Mouse (Mus musculus) c-Kit-positive CD71-positive TER-119-positive erythroid progenitor cells, embryonic 14.5 days (primary cell): ENCODE results near the gene Naalad2.
"Not testable (repeated sequence)": the region's sequence is repeated elsewhere in the genome, so short reads cannot be mapped to it uniquely, and the experiment has no call there.

ENCODE experiments used
- DNase-seq: peaks from one replicate; pipeline ENCODE4 v3.0.0-alpha.2; 2013; ENCODE audit warnings: low spot score

The Naalad2 gene

DNA sequence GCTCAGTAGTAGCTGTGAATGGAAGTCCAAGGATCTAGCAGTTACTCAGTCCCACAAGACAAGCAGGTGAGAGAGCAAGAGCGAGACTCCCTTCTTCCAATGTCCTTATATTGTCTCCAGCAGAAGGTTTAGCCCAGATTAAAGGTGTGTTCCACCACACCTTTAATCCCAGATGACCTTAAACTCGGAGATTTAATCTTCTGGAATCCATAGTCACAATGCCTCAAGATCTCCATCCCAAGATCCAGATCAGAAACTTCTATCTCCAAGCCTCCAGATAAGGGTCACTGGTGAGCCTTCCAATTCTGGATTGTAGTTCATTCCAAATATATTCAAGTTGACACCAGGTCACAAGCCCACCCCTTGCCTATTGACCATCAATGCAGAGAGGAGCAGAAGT lies at the start of gene Naalad2:
TSS of gene Naalad2 (minus strand) at position 101 of the 400 bp plus-strand sequence.
- not testable (repeated sequence) for DNase-seq

DNA sequence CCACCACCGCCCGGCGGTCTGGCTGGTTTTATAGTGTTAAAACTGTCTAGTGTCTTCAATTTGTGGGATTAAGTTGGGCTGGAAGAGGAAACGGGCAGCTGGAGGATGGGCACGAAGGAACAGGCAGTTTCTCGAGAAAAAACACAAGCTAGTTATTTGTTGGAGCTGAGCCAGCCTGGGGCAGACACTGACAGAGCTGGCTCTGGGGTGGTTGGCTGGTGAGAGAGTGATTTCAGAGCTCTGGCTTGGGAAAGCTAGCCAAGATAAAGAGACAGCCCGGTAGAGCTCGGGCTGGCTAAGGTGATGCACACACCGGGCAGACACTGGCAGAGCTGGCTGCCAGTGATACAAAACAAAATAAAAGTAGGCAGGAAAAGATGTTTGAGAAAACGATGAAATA lies 28.9 kb upstream of the Naalad2 start:
- DNase-seq, result no peak

DNA sequence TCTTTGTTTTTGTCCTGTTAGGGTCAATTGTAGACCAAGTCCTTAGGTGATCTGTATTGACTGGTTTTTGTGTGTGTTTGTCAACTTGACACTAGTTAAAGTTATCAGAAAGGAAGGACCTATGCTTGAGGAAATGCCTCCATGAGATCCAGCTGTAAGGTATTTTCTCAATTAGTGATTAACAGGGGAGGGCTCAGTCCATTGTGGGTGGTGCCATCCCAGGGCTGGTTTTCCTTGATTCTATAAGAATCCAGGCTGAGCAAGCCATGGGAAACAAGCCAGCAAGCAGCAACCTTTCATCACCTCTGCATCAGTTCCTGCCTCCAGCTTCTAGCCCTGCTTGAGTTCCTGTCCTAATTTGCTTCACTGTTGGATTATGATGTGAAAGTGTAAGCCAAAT lies 27.6 kb upstream of the Naalad2 start, which contains the start of gene Mbd3l2:
TSS of gene Mbd3l2 (plus strand) at position 301 of the 400 bp plus-strand sequence.
- DNase-seq, result no peak

DNA sequence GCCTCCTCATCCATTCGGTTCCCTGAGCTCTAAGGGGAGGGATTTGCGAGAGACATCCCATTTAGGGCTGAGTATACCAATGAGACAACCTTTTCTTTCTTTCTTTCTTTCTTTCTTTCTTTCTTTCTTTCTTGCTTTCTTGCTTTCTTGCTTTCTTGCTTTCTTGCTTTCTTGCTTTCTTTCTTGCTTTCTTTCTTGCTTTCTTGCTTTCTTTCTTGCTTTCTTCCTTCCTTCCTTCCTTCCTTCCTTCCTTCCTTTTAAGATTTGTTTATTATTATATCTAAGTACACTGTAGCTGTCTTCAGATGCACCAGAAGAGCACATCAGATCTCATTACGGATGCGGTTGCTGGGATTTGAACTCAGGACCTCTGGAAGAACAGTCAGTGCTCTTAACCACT lies 9.6 kb upstream of the Naalad2 start:
- DNase-seq, result not testable (repeated sequence)

DNA sequence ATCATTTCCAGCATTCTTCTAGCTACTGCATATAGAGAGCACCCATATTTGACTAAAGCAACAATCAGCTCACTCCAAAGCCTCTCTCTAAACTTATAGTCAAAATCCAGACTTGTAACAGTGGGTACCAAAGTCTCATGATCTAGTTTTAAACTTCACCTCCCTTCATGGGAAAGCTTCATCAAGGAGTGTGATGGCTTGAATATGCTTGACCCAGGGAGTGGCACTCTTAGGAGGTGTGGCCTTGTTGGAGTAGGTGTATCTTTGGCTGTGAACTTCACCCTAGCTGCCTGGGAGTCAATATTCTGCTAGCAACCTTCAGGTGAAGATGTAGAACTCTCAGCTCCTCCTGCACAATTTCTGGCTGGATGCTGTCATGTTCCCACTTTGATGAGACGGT lies 1.3 kb upstream of the Naalad2 start, which contains the start of gene Ubtfl1:
TSS of gene Ubtfl1 (plus strand) at position 301 of the 400 bp plus-strand sequence.
- DNase-seq, result no peak

DNA sequence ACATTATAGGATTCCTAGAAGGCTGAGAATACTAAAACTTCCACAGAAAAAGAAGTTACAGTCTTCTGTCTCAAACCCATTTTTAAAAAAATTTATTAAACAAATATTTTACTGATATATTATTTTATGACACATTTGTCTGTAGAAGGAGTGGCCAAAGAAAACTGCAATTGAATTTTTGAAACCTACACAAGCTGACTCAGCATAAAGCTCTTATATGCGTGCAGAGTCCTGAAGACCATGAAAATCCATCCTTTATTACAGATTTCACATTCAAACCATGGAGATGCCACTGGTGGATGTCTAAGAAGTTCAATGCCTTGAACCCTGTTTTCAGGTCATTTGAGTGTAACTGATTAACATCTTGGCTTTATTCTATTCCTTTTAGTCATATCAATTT lies 3.2 kb downstream of the Naalad2 start:
- no peak for DNase-seq

DNA sequence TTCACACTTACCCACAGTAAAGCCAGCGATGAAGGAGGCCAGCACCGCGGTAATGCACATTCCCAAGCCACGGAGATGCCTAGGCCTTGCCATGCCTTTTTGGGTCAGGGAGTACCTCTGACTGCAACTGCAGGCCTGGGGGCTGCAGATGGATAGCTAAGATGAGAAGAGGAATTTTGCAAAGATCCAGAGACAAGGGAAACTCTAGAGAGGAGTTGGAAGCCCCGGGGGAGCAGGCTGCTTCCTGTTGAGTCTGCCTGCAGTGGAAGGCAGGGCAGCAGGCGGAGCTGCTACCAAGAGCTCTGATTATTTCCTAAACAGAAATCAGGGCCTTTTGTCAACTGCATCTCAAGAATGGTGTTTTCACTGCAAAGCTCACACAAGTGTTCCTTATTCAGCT lies 17.0 kb downstream of the Naalad2 start:
- no peak for DNase-seq

DNA sequence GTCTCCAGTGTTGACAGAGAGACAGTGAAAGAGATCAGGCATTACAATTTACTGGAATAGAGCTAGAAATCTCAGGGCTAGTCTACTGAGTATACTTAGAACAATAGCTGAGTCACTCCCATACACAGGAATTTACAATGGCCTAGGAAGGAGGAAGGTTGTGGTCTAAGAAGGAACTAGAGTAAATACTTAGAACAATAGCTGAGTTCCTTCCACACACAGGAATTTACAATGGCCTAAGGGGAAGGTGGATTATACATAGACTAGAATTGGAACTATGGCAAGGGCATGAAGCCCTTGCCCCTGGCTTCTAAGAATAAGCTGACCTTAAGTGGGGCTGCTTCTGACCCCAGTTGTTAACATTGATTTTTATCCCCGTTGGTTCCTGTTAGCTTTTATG lies 29.8 kb downstream of the Naalad2 start:
- DNase-seq, result not testable (repeated sequence)

DNA sequence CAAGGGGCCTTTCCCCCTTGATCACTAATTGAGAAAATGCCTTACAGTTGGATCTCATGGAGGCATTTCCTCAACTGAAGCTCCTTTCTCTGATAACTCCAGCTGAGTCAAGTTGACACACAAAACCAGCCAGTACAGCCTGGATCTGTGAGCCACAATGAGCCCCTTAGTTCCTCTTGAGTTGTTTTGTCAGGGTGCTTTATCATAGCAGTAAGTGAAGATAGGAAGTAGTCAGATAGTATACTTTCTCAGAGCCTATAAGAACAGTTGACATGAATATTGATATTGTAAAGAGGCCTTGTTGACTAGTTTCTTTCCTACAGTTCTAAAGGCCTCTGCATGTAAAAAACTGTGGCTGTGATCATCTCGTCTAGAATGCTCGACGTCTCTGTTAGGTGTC lies 82.8 kb downstream of the Naalad2 start:
- no peak for DNase-seq

DNA sequence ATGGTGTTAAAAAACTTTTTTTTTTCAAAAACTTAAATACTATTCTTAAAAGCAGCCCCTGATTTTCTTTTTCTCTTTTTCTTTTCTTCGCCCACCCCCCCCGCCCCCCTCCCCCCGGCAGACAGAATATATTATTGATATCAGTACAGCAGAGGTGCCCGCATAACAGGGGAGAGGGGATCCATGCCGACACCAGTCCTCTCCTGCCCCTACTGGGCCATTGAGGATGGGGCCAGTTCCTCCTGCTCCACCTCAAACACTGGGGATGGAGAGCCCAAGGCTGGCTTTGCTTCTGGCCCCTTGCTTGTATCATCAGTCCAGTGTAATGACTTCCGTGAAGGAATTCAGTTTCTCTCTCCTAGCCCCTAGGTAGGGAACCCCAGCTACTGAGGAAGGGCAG lies 104.5 kb downstream of the Naalad2 start:
- no peak for DNase-seq

DNA sequence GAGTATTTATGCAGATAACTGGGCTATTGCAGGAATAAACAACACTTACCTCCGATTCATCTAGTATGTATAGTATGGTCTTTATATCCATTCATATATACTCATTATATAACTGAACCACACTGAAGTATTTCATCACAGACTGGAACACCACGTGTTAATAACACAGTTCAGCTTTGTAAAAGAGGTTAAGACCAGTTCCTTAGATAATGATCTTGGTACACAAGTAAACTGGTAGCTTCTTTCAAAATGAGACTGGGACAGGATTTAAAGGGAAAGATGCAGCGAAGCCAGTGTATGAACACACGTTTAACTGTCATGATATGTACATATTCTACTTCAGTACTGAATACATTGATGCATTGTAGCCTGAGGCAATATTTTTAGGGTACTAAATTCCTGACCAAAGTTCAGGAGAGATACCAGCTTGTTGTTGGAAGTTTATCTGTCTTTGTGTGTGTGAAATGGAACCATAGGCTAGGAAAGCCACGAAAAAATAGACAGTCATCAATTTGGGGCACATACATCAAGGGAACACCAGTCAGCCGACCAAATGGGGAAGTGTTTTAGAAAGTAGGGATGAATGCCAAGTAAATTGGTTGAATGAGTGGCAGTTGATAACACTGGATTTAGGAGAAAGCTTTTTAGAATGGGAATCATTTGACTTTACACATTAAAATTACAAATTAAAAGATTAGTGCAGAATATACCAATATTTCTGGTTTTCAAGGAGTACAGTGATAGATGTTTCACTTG lies 109.6 kb downstream of the Naalad2 start:
- DNase-seq, result no peak

DNA sequence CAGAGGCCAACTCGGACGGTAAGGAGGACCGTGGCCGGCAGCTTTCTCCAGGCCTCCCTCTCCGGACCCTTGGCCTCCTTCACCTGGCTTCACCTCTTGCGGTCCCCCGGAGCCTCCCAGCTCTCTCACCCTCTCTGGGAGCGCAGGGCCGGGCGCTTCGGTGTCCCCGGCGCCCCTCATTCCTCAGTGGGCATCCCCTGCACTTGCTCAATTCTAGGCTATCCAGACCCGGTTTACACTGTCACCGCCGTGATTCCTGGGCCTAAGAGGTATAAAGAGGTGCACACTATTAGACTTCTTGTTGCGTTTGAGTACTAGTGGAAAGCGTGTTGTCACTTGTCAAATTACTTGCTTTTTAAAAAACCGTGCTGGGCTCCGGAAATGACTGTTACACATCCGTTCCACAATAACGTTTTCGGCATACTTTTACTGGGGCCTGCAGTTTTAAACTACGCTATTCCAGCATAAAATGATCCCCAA lies 110.3 kb downstream of the Naalad2 start:
- DNase-seq, result no peak

DNA sequence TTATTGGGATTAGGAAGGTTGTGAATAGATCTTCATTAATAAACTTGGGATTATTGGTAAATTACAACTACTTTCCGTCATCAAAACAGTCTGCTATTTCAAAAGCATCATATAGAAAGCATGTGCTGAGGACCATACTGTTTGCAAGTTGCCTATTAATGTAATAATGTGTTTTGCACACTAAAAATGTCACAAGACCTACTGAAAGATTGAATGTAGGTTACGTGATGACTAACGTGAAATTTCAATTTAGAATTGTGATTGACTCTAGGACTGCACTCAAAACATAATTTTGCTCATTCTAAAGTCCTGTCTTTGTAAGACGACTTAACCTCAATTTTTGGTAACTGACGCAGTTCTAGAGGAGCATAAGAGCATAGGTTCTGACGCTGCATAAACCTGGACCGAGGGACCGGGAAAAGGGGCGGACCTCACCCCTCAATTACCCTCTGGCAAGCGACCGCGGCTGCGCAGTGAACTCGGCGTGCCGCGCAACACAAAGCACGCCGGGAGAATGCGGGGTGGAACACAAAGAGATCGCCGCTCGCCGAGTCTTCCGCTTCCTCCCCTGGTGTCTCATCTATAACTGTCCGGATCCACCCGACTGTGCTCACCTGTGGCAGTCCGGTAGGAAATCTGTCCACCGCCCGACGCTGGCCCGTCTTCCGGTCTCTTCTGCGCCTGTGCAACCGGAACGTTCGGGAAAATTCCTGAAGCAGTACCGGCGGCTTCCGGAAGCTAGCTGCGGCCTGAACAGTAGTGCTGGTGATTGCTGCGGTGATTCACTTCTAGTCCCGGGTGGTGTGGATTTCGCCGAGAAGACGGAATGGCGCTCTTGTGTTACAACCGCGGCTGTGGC lies 111.0 kb downstream of the Naalad2 start, which contains the start of gene Chordc1:
TSS of gene Chordc1 (plus strand) at position 555 of the 859 bp plus-strand sequence.
- DNase-seq, result peak; percentile 91

DNA sequence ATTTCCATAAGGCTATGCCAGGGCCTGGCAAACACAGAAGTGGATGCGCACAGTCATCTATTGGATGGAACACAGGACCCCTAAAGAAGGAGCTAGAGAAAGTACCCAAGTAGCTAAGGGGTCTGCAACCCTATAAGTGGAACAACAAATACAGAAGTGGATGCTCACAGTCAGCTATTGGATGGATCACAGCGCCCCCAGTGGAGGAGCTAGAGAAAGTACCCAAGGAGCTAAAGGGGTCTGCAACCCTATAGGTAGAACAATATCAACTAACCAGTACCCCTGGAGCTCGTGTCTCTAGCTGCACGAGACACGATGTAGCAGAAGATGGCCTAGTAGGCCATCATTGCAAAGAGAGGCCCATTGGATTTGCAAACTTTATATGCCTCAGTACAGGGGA lies 124.1 kb downstream of the Naalad2 start:
- DNase-seq, result not testable (repeated sequence)

DNA sequence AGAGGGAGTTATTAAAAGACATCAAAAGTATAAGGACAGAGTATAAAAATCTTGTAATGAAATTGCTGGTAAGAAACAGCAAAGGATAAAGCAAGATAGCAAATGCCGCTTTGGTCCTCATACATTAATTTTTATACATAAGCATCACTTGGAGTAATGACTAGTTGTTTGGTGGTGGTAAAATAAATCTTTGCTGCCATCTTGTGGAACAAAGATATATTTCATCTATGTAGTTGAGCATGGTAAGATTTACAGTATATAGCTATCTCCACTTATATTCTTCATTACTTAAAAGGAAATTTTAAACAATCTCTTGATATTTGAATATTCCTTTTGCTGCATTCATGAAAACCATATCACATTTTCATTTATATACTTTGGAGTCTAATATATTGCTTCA lies 125.3 kb downstream of the Naalad2 start:
- DNase-seq, result peak; percentile 18

DNA sequence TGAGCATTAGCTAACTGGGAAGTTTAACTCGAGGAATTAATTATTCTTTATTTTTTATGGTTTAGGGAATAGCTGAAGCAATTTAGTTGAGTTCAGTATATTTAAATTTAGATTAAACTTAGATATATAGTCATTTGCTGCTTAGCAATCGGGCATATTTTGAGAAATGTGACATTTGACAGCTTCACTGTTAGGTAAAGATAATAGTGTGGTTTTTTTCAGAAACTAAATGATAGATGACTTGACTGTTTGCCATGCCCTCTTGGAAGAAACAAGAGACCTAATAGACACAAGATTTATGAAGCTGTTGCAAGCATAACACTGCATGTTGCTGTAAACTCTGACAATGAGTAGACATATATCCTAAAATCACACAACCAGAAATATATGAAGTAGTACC lies 126.0 kb downstream of the Naalad2 start:
- no peak for DNase-seq

DNA sequence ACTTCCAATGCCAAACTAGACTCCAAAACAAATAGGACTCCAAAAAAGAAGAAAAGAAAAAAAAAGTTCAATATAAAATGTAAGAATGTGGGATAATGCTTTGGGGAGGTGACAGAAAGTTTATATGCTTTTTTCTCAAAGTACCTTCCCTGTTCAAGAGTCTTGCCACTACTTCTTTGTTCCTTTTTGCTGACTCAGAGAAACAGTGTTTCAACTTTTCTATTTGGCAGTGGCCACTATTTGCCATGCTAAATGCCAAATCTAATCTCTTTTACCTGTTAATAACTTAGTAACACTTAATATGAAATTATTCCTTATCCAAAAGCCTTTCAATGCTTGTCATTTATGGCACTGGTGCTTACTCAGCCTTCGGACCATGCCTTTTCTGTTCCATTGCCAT lies 126.9 kb downstream of the Naalad2 start:
- no peak for DNase-seq
